Mouse (Mus musculus) ES-E14 (cell line): ENCODE data around the gene Slc38a10. TPM values are rescaled to one million over a fixed set of nuclear protein-coding genes. Genes with fewer than 3 reads are reported as not detected.

Source experiments
- DNase-seq: peaks from one replicate; pipeline ENCODE4 v3.0.0-alpha.2; 2013; ENCODE audit warnings: low read depth, low spot score
- H3K27ac ChIP-seq: 2 replicates; pipeline ENCODE4 v1.5.1; 2012; ENCODE audit warnings: low read depth, mild to moderate bottlenecking, low read length, moderate library complexity, mixed read lengths; ENCODE audit not compliant: poor library complexity, insufficient read depth, severe bottlenecking
- H3K36me3 ChIP-seq: 2 replicates; pipeline ENCODE4 v1.6.1; 2012; ENCODE audit warnings: mild to moderate bottlenecking, low read length, moderate library complexity, mixed read lengths; ENCODE audit not compliant: control insufficient read depth, poor library complexity, insufficient read depth, severe bottlenecking
- H3K4me1 ChIP-seq, 2 experiments: fragments of 150-350 bp in 1 of 2; sonication (generic) in 1 of 2; 2 replicates each; pipeline ENCODE4 v1.6.1; 2012; ENCODE audit warnings: low read length in 2 of 2, mild to moderate bottlenecking in 1 of 2, mixed read lengths in 1 of 2; ENCODE audit not compliant: control insufficient read depth in 2 of 2, insufficient read depth in 2 of 2, poor library complexity in 1 of 2
- H3K4me3 ChIP-seq, 2 experiments: fragments of 150-350 bp in 1 of 2; sonication (generic) in 1 of 2; 2 replicates each; pipeline ENCODE4 v1.5.1; 2012; ENCODE audit warnings: low read length in 2 of 2, low read depth in 1 of 2, mild to moderate bottlenecking in 1 of 2, mixed read lengths in 1 of 2; ENCODE audit not compliant: insufficient read depth in 1 of 2, poor library complexity in 1 of 2, severe bottlenecking in 1 of 2
- H3K9ac ChIP-seq: 2 replicates; pipeline ENCODE4 v1.6.1; 2012; ENCODE audit warnings: low read depth, mild to moderate bottlenecking, low read length, mixed read lengths; ENCODE audit not compliant: poor library complexity, insufficient read depth, severe bottlenecking
- H3K9me3 ChIP-seq: fragments of 150-350 bp; sonication (generic); 2 replicates; pipeline ENCODE4 v1.6.1; 2012; ENCODE audit warnings: low read depth, mild to moderate bottlenecking, low read length; ENCODE audit not compliant: control insufficient read depth, insufficient read depth
- CHD2 ChIP-seq: IDR thresholded peaks from 2 replicates; pipeline ENCODE4 v1.6.1; 2014; ENCODE audit warnings: mild to moderate bottlenecking, low read depth, low read length, inconsistent platforms
- HCFC1 ChIP-seq: IDR thresholded peaks from 2 replicates; pipeline ENCODE4 v1.6.1; 2012; ENCODE audit warnings: low read length, inconsistent platforms, borderline replicate concordance; ENCODE audit not compliant: insufficient read depth
- MAFK ChIP-seq: IDR thresholded peaks from 2 replicates; pipeline ENCODE4 v1.6.1; 2014; ENCODE audit warnings: mild to moderate bottlenecking, low read depth, low read length, inconsistent platforms; ENCODE audit not compliant: insufficient read depth
- ZC3H11A ChIP-seq: IDR thresholded peaks from 2 replicates; pipeline ENCODE4 v1.6.1; 2012; ENCODE audit warnings: low read depth, mild to moderate bottlenecking, inconsistent platforms, low read length, borderline replicate concordance
- ZNF384 ChIP-seq: IDR thresholded peaks from 2 replicates; pipeline ENCODE4 v1.6.1; 2012; ENCODE audit warnings: low read depth, low read length, inconsistent platforms
- in situ Hi-C, 2 experiments: fragments of 600-800 bp; cut with MboI; formaldehyde crosslinking; loops; one replicate each; pipeline ENCODE4 v1.15.1; 2025; ENCODE audit warnings: low sequenced_read_pairs in 2 of 2, inconsistent platforms in 1 of 2; ENCODE audit not compliant: unreplicated experiment in 2 of 2
- total RNA-seq: library from RNA; depleted of rRNA; stranded (reverse); fragments of 300-350 nt; gene quantifications from 2 replicates; pipeline ENCODE4 v1.2.3, GENCODE M21; 2012

Gene Slc38a10
- total RNA-seq, 1 experiment, result 146 TPM

- no peak overlapping the region for H3K27ac ChIP-seq
- H3K36me3 ChIP-seq, result peaks cover 18% of the 10 kb centered on the region; the same call in 1 of the 2 replicates
- no peak for DNase-seq
- in situ Hi-C loops, result loop anchor here in 1 of 2 experiments (10.0 kb wide), 1 partner anchor 94 kb away; no protein-coding TSS in a partner anchor
- H3K4me3 ChIP-seq, result no peak overlapping the region
- H3K9me3 ChIP-seq, result no peaks in the 10 kb centered on the region
- peaks cover 0 to 16% of the 10 kb centered on the region in 2 experiments; a peak in 2 of 4 replicates for H3K4me1 ChIP-seq
- TF ChIP-seq ZC3H11A (no peak), MAFK (no peak), ZNF384 (no peak), CHD2 (no peak), HCFC1 (no peak)
- H3K9ac ChIP-seq, result no peak overlapping the region
Measured at GRCm38 (mm10) chr11:120110554-120110953, 40.6 kb downstream of the Slc38a10 start.

- Histone ChIP-seq H3K36me3 (peaks cover 20% of the 10 kb centered on the region), H3K4me3 (no peak overlapping the region), H3K9me3 (no peaks in the 10 kb centered on the region), H3K9ac (no peak overlapping the region), H3K4me1 (peaks cover 0 to 18% of the 10 kb centered on the region in 2 experiments; a peak in 2 of 4 replicates), H3K27ac (no peak overlapping the region)
- DNase-seq, result no peak
- in situ Hi-C loops, result loop anchor here in 1 of 2 experiments (10.0 kb wide), 1 partner anchor 95 kb away; no protein-coding TSS in a partner anchor
- TF ChIP-seq ZNF384 (no peak), HCFC1 (no peak), MAFK (no peak), CHD2 (no peak), ZC3H11A (no peak)
Measured at GRCm38 (mm10) chr11:120109558-120110210, 41.5 kb downstream of the Slc38a10 start.

- Histone ChIP-seq H3K4me1 (peaks cover 0 to 18% of the 10 kb centered on the region in 2 experiments; a peak in 2 of 4 replicates), H3K9ac (no peak overlapping the region), H3K4me3 (no peak overlapping the region), H3K27ac (no peak overlapping the region), H3K36me3 (peaks cover 24% of the 10 kb centered on the region), H3K9me3 (no peaks in the 10 kb centered on the region)
- DNase-seq, result no peak
- TF ChIP-seq CHD2 (no peak), ZC3H11A (no peak), MAFK (no peak), HCFC1 (no peak), ZNF384 (no peak)
- in situ Hi-C loops, result no loop called here
Measured at GRCm38 (mm10) chr11:120107796-120108195, 43.4 kb downstream of the Slc38a10 start.

DNA sequence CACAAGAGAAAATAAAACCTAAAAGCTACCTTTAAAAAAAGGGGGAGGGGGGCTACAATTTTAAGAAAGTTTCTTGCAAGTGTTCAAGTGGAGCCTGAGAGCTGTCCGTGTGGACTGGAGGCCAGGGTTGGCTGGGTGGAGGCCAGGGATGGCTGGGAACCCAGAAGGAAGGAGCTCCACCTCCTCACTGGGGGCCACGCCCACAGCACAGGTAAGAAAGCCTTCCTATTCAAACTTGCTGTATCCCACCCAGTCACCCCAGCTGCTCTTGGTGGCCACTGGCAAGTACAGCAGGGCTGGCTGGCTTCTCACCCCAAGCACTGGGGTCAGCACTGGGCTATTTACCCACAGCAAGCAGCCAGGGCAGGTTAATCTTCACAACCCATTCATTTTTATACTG is 44.1 kb downstream of the Slc38a10 start:
- H3K9me3 ChIP-seq, result no peaks in the 10 kb centered on the region
- no peak overlapping the region for H3K4me3 ChIP-seq
- no peak overlapping the region for H3K9ac ChIP-seq
- no peak overlapping the region for H3K27ac ChIP-seq
- no peak for TF ChIP-seq CHD2
- no peak for TF ChIP-seq ZC3H11A
- no peak for TF ChIP-seq HCFC1
- TF ChIP-seq MAFK, result no peak
- TF ChIP-seq ZNF384, result no peak
- no peak for DNase-seq
- in situ Hi-C loops, result no loop called here
- H3K4me1 ChIP-seq, result peaks cover 0 to 18% of the 10 kb centered on the region in 2 experiments; a peak in 2 of 4 replicates
- H3K36me3 ChIP-seq, result peaks cover 20% of the 10 kb centered on the region
